Mouse (Mus musculus) lung, postnatal 0 days (tissue): ENCODE results near the gene Hvcn1.

Experiments used
- CTCF ChIP-seq: IDR thresholded peaks from 2 replicates; pipeline ENCODE4 v1.5.1; 2016; ENCODE audit warnings: antibody characterized with exemption, mild to moderate bottlenecking
- EP300 ChIP-seq: IDR thresholded peaks from 2 replicates; pipeline ENCODE4 v1.6.1; 2016; ENCODE audit warnings: antibody characterized with exemption, mild to moderate bottlenecking, control low read depth

GRCm38 (mm10) chr5:122262104-122262503, 55.5 kb downstream of the Hvcn1 start:
- TF ChIP-seq CTCF (peak; percentile 26), EP300 (no peak)
